Mouse (Mus musculus) erythroid progenitor cell, adult 5-6 weeks (primary cell): ENCODE measurements around the gene Gm3435. TPM values are rescaled to one million over a fixed set of nuclear protein-coding genes. Genes with fewer than 3 reads are reported as not detected.
"Not testable (repeated sequence)": the region's sequence is repeated elsewhere in the genome, so short reads cannot be mapped to it uniquely, and the experiment has no call there.

Experiments
- ATAC-seq: replicated peaks from 2 replicates; pipeline ENCODE4 v1.8.0; 2016; ENCODE audit warnings: moderate number of reproducible peaks, mild to moderate bottlenecking, moderate TSS enrichment, inconsistent platforms; ENCODE audit not compliant: poor library complexity, low FRiP score, severe bottlenecking
- total RNA-seq, 2 experiments: library from RNA; stranded (forward) in 1 of 2; stranded (reverse) in 1 of 2; fragments of 150-400 nt in 1 of 2; fragments of 186-747, 209-891 nt in 1 of 2; gene quantifications; 2 replicates each; pipeline versions ENCODE4 v1.2.3 to v1.2.4; 2015 to 2017; ENCODE audit warnings: low replicate concordance in 2 of 2

Gm3435 gene
- total RNA-seq (2015; ENCODE audit: low replicate concordance) = 5.4 TPM in 1 of 2 replicates, not detected in the other
- 0.26 and 5.4 TPM in 2 replicates for total RNA-seq (2017; ENCODE audit: low replicate concordance)

DNA sequence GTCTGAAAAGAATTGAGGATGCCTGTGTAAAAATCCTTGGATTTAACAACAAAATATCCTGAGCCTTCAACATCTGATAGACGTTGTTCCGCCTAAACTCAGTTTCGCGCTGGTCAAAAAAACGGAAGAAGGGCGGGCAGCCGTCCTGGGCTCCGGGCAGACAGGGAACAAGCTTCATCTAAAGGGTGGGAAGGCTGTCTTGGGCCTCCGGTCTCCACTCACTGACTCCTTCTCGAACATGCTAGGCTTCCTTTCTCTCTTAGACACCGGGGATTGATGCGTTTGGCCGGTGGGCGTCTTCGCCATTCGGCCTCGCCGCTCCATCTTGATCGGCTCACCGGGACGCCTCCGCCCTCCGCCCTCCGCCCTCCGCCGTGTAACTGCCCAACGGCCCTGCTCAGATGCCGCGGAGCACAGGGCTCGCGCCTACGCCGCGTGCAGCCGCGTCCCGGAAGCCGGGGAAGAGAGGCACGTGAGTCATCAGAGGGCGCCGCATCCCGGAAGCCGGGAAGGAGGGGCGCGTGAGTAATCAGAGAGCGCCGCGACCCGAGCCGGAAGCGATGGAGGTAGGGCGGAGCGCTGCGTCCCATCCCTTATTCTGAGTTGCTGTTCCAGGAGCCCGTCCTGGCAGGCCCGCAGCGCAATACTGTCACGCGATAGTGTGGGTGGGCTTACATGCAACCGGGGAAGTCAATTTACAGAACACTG is at the start of gene Gm3435:
TSS of gene Gm3435 (plus strand) at position 471 of the 708 bp plus-strand sequence.
- ATAC-seq = peak; percentile 93

DNA sequence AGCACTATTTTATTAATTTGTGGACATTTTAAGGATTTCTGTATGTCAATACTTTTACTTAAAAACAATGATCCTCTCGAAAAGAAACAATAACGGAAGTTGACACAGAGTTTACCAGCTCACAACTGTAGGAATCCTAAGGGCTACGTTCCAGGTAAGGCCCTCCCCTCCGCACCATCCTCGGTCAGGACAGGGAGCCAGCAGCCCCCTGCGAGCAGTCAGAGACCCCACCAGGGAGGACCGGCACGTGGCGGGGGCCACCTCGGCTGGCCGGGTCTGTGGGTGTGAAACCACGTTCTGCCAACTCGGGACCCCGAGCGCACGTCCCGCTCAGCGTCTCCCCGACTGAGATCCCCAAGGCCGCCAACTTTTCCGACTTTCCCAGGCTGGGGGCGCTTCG is 49.5 kb upstream of the Gm3435 start:
- peak; percentile 13 for ATAC-seq

DNA sequence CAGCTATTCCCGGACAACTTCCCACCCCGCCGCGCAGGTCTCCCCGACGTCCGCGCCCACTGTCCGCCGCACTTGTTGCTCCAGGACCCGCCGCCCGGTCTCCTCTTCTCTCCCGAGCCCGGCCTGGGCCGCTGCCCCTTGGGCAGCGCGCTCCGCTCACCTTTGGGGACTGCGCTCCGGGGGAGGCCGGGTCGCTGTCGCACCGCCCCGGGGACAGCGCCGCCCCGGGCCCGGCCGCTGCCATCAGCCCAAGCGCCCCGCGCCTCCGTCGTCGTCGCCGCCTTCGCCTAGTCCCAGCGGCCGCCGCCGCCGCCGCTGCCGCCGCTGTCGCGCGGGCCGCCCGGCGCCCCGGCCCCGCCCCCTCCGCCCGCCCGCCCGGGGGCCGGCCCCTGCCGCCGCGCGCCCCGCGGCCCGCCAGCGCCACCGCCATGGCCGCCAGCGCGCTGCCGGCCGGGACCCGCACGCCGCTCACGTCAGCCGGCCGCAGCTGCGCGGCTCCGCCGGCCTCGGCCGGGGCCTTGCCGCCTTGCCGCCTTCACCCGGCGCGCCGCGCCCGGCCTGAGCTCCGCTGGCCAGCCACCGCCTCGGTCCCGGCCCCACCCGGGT is 48.9 kb upstream of the Gm3435 start, which contains the start of gene Phf10:
TSS of gene Phf10 (minus strand) at position 323 of the 606 bp plus-strand sequence.
- peak; percentile 32 for ATAC-seq

DNA sequence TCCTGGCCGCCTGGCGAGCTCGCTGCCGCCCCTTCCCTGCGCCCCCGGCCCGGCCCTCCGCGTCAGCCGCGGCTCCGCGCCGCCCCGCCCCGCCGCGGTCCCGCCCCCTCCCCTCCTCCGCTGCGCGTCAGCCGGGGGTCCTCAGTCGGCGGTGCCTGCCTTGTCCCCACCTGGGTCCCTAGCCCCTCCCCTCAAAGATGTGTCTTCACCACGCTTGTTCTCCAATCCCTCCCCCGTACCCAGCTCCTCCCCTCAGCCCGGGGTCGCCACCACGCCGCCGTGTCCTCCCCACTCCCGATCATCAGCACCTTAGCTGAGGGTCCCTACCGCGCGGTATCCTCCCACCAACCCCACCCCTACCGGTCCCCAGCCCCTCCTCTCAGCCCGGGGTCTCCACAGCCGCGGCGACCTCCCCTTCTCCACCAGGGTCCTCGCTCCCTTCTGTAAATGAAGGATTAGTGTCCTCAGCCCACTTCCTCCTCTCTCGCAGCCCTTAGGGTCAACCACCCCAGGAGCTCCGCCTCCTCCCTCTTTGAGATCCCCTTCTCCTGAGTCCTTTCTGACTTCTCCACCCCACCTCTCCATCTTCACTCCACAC is 48.3 kb upstream of the Gm3435 start:
- ATAC-seq = peak; percentile 23

GRCm38 (mm10) chr17:14968373-14968913 is 41.5 kb upstream of the Gm3435 start:
- peak; percentile 74 for ATAC-seq

DNA sequence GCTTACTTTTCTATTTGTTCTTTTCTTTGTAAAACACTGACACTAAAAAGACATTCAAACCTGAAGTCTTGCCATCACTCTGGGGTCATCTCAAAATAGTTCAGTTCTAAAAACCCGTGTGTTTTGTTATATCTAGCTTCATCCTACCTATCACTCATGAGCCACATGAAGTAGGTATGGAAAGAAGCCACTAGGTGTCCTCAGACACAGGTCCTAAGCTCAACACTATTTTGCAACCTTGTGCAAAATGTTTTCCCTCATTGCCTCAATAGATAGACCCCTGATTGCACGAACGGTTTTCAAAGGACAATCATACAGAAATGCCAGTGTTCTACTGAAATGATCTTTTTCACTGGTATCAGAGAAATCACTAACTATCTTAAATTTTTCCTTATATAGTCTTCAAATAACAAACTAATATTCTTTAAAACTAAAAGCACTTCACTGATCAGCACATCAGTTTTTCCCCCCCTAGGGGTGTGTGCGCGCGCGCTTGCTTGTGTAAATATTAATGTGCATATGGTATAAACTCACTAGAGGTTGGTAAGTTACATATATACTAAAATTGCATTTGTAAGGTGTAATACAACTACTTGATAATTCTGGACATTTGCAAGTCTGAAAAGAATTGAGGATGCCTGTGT is 32.1 kb upstream of the Gm3435 start:
- peak; percentile 80 for ATAC-seq

- peak; percentile 91 for ATAC-seq
Measured at GRCm38 (mm10) chr17:14978362-14979038, 31.5 kb upstream of the Gm3435 start, which contains the start of the genes 9030025P20Rik and Gm3417. Gene 9030025P20Rik (plus strand): TSS chr17:14978468. Gene Gm3417 (minus strand): TSS chr17:14978790.

DNA sequence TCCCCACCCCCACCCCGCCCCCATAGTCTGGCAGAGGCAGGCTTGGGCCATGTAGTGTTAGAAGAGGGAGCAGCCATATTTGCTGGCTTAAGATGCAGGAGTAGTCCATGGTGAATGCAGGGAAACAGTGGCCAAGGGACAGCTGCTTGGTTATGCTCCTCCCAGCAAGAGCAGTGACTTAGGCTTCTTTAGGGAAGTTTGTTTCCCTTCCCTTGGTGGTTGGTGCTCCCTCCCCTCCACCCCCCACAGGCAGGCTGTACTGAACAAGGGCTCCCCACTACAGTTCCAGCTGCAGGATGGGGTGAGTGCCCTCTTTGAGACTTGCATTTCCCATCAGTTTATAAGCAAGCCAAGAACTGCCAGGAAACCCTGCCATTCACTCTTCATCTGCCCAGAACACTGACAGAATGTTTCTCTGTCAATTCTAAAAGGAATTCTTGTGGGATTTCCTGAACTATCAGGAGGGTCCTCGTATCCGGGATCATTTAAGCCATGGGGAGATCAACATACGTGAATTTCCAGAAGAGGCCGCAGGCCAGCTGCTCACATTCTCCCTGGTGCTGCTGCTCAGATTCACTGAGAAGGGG is 19.8 kb upstream of the Gm3435 start:
- not testable (repeated sequence) for ATAC-seq

- peak; percentile 49 for ATAC-seq
Measured at GRCm38 (mm10) chr17:14992522-14993138, 17.3 kb upstream of the Gm3435 start.

DNA sequence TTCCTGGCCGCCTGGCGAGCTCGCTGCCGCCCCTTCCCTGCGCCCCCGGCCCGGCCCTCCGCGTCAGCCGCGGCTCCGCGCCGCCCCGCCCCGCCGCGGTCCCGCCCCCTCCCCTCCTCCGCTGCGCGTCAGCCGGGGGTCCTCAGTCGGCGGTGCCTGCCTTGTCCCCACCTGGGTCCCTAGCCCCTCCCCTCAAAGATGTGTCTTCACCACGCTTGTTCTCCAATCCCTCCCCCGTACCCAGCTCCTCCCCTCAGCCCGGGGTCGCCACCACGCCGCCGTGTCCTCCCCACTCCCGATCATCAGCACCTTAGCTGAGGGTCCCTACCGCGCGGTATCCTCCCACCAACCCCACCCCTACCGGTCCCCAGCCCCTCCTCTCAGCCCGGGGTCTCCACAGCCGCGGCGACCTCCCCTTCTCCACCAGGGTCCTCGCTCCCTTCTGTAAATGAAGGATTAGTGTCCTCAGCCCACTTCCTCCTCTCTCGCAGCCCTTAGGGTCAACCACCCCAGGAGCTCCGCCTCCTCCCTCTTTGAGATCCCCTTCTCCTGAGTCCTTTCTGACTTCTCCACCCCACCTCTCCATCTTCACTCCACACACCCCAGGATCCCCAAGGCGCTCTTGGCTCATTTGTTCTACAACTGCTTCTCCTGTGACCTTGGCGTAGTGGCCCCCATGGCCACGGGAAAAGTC is 16.7 kb upstream of the Gm3435 start:
- ATAC-seq = peak; percentile 28; the same call in 1 of the 2 replicates

- peak; percentile 55 for ATAC-seq
Measured at GRCm38 (mm10) chr17:14994140-14994539, 15.8 kb upstream of the Gm3435 start.

- ATAC-seq = peak; percentile 67
Measured at GRCm38 (mm10) chr17:15000047-15000446, 9.9 kb upstream of the Gm3435 start.

DNA sequence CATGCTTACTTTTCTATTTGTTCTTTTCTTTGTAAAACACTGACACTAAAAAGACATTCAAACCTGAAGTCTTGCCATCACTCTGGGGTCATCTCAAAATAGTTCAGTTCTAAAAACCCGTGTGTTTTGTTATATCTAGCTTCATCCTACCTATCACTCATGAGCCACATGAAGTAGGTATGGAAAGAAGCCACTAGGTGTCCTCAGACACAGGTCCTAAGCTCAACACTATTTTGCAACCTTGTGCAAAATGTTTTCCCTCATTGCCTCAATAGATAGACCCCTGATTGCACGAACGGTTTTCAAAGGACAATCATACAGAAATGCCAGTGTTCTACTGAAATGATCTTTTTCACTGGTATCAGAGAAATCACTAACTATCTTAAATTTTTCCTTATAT is 888 bp upstream of the Gm3435 start:
- peak; percentile 79 for ATAC-seq

DNA sequence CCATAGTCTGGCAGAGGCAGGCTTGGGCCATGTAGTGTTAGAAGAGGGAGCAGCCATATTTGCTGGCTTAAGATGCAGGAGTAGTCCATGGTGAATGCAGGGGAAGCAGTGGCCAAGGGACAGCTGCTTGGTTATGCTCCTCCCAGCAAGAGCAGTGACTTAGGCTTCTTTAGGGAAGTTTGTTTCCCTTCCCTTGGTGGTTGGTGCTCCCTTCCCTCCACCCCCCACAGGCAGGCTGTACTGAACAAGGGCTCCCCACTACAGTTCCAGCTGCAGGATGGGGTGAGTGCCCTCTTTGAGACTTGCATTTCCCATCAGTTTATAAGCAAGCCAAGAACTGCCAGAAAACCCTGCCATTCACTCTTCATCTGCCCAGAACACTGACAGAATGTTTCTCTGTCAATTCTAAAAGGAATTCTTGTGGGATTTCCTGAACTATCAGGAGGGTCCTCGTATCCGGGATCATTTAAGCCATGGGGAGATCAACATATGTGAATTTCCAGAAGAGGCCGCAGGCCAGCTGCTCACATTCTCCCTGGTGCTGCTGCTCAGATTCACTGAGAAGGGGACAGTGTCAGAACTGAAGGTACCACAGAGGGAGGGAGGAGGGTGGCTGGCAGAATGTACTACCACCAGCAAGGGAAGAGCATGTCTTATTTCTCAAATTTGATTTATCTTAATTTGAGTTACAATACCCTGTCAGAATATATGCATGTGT is 11.7 kb downstream of the Gm3435 start:
- not testable (repeated sequence) for ATAC-seq

DNA sequence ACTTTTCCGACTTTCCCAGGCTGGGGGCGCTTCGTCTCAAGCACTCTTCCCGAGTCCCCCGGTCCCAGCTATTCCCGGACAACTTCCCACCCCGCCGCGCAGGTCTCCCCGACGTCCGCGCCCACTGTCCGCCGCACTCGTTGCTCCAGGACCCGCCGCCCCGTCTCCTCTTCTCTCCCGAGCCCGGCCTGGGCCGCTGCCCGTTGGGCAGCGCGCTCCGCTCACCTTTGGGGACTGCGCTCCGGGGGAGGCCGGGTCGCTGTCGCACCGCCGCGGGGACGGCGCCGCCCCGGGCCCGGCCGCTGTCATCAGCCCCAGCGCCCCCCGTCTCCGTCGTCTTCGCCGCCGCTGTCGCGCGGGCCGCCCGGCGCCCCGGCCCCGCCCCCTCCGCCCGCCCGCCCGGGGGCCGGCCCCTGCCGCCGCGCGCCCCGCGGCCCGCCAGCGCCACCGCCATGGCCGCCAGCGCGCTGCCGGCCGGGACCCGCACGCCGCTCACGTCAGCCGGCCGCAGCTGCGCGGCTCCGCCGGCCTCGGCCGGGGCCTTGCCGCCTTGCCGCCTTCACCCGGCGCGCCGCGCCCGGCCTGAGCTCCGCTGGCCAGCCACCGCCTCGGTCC is 14.0 kb downstream of the Gm3435 start:
- peak; percentile 49 for ATAC-seq

GRCm38 (mm10) chr17:15024502-15025193 is 14.7 kb downstream of the Gm3435 start:
- ATAC-seq = peak; percentile 36
